Mouse (Mus musculus) kidney, postnatal 25 days (tissue): Measurements from ENCODE around the gene Fam71b.

Source experiments
- DNase-seq, 2 experiments: peaks; one replicate each; pipeline ENCODE4 v3.0.0; 2021; ENCODE audit warnings: mixed read lengths in 2 of 2

Gene Fam71b

GRCm38 (mm10) chr11:46396167-46396859 lies at the start of gene Fam71b:
Gene Fam71b, plus strand, starts transcription at chr11:46396559.
- no peak for DNase-seq

- DNase-seq, result no peak
Observed at GRCm38 (mm10) chr11:46347756-46348155, 48.6 kb upstream of the Fam71b start.

DNA sequence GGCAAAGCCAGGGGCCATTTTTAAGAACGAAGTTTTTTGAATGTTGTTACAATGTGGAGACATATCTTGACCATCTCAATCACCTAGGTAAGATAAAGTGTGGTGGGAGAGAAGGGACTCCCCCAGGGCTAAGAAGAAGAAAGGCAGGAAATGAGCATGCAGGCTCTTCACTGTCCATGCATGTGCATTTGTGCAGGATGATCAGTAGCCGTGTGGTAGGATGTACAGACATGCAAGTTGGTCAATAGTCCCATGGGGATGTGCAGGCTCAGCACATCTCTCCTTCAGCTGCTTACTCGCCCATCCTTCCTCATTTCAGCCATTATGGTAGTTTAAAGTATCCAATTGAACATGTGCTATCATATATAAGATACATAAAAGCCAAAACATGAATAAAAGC lies 47.9 kb upstream of the Fam71b start:
- DNase-seq, result no peak

GRCm38 (mm10) chr11:46349681-46350410 lies 46.5 kb upstream of the Fam71b start:
- no peak for DNase-seq

- DNase-seq, result no peak
Observed at GRCm38 (mm10) chr11:46358369-46358768, 38.0 kb upstream of the Fam71b start.

DNA sequence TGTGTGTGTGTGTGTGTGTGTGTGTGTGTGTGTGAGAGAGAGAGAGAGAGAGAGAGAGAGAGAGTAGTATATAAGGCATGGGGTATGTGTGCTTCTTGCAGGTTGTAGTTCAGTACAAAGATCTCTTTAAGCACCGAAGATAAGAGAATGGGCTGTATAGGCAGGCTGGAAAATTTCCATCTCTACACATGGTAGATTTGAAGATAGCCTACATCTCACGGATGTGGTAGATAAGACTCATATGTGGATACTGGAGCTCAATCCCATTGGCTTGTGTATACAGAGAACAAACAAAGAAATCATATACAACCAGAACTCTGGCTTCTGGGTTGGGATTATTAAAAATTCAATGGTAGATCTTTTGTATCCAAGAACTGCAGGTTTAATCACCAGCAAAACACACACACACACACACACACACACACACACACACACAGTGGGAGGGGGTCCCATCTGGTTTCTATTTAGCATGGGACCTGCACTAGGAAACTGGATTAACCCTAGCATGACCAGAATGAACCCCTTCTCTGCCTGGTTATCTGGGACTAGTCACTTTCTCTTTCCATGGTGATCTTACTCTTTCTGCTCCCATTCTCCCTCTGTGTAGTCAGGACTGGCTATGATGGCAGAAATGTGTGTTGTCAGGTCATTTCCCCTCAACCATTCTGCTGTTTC lies 35.2 kb upstream of the Fam71b start:
- DNase-seq, result no peak

- no peak for DNase-seq
Observed at GRCm38 (mm10) chr11:46362061-46363022, 34.0 kb upstream of the Fam71b start.

GRCm38 (mm10) chr11:46363864-46364263 lies 32.5 kb upstream of the Fam71b start:
- no peak for DNase-seq

- no peak for DNase-seq
Observed at GRCm38 (mm10) chr11:46365744-46366143, 30.6 kb upstream of the Fam71b start.

GRCm38 (mm10) chr11:46366357-46366756 lies 30.0 kb upstream of the Fam71b start:
- no peak for DNase-seq

DNA sequence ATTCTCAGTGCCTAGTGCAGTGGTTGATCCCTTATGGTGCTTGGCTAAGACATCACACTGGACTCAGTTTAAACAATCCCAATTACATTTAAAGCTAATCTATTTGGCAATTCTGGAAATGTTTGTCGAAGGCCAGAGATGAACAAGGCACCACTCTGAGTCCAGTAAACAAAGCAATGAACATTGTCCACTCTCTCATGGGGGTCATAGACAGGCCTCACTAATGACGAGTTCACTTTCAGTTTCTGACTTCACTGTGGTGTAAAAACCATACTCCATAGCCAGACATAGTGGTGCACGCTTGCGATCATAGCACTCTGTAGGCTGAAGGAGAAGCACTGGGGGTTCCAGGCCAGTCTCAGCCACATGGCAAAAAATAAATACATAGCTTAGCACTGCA lies 25.9 kb upstream of the Fam71b start:
- DNase-seq, result no peak

- no peak for DNase-seq
Observed at GRCm38 (mm10) chr11:46371250-46371649, 25.1 kb upstream of the Fam71b start.

- no peak for DNase-seq
Observed at GRCm38 (mm10) chr11:46372331-46372953, 23.9 kb upstream of the Fam71b start.

DNA sequence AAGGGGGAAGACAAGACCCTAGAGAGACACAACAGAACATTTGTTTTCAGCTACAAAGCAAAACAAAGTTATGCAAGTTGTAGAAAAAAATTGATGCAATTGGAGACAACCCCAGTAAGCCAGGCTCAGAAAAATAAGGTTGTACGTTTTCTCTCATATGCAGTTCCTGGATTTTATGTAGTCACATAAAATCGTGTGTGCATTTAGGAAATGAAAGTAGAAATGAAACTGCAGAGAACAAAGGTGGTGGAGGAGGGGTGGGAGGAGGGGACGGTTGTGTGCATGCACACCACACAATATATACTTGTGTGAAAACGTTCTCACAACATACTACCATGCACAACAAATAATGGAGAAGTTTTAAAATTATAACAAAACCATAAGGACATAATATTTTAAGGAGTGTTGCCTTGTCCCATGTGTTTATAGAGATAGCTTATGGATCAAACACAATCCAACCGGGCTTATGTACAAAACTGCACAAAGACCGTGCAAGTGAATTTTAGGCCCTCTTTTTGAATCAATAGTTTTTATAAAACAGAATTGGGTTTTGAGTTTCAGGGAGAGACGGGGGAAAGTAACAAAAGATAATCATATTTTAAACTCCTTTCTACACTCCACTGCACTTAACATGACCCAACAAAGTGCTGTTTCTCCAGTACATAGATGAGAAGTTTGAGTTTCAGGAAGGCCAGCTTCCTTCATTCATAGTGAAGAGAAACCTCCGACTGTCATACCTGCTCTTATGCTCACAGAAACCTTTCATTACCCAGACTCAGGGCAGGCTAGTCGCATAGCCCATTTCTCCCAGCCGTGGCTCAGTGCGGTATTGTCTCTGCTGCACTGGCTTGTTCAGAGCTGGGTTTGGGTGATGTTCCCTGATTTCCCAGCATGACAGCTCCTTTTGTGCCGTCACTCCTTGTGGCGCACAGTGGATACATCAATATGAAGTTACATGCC lies 23.0 kb upstream of the Fam71b start:
- no peak for DNase-seq

DNA sequence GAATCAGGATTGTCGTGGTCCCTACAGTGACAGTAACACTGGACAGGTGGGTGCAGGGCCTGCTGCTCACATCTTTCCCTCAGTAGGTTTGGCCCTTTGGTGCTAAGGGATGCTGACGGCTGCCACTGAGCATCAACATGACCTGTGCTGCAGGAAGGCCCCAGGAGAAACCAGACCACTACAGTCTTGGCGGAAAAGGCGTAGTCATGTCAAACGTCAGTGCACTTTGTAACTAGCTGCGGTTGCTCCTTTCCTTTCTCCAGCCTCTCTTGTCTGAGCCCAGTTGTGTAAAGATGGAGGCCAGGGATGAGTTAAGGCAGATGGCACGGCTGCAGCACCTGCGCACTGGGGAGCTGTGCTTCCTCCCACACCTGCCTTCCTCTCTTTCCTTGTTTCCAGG lies 21.3 kb upstream of the Fam71b start:
- DNase-seq, result no peak

GRCm38 (mm10) chr11:46377316-46377715 lies 19.0 kb upstream of the Fam71b start:
- no peak for DNase-seq

DNA sequence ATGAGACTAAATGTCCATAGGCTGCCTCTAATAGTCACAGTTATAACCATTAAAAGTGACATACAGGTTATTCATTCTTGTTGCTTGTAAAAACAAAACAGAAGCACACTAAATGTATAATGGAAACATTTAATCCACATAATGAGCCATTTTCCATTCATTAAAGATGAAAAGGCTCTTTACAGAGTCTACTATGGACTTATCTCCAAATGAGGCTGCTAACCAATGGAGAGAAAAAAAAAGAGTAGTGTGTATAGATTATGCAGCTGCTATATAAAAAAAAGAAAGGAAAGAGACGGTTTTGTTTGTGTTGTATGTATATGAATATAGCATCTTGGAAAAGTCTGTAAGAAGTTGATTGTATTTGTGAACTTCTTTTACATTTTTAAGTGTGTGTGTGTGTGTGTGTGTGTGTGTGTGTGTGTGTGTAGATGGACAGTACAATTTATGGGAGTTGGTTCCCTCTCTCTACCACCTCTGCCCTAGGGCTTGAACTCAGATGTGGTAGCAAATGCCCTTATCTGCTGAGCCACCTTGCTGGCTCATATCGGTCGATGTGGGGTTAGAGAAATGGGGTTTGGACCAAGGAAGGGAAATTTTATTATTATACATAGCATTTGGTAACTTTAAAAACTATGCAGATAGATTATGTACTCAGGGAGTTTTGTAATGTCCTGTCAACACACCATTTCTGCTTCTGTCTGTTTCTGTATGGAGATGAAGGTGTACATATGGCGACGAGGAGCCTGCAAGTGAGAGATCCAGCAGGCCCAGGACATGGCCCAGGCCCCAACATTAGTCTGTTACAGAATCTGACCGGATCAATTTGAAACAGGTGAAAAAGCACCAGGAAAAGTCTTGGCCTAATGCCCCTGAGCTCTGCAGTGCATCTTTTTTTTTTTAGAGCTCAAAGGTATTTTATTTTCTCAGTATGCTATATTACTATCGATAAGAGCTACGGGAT lies 18.3 kb upstream of the Fam71b start:
- no peak for DNase-seq

GRCm38 (mm10) chr11:46380097-46380675 lies 16.2 kb upstream of the Fam71b start:
- DNase-seq, result no peak

GRCm38 (mm10) chr11:46382466-46382865 lies 13.9 kb upstream of the Fam71b start:
- DNase-seq, result no peak
